Mouse (Mus musculus) intestine, embryonic 15.5 days (tissue): ENCODE results near the gene Tekt4. TPM values are rescaled to one million over a fixed set of nuclear protein-coding genes. Genes with fewer than 3 reads are reported as not detected.

Experiments used
- ATAC-seq: fragments of 200-750 bp; cut with Nextera tagmentation; 2 replicates; pipeline ENCODE4 v1.8.0; 2017; ENCODE audit warnings: moderate TSS enrichment, moderate library complexity
- H3K27ac ChIP-seq: fragments of 300-500 bp; sonication (generic); 2 replicates; pipeline ENCODE4 v1.5.1; 2015; ENCODE audit warnings: mild to moderate bottlenecking, inconsistent platforms
- H3K27me3 ChIP-seq: fragments of 300-500 bp; sonication (generic); replicated peaks from 2 replicates; pipeline ENCODE4 v1.6.1; 2015; ENCODE audit warnings: inconsistent platforms
- H3K36me3 ChIP-seq: fragments of 300-500 bp; sonication (generic); 2 replicates; pipeline ENCODE4 v1.6.1; 2015; ENCODE audit warnings: inconsistent platforms
- H3K4me1 ChIP-seq: fragments of 300-500 bp; sonication (generic); replicated peaks from 2 replicates; pipeline ENCODE4 v1.6.1; 2015; ENCODE audit warnings: inconsistent platforms
- H3K4me2 ChIP-seq: fragments of 300-500 bp; sonication (generic); replicated peaks from 2 replicates; pipeline ENCODE4 v1.6.1; 2015; ENCODE audit warnings: mild to moderate bottlenecking, inconsistent platforms
- H3K4me3 ChIP-seq: fragments of 300-500 bp; sonication (generic); replicated peaks from 2 replicates; pipeline ENCODE4 v1.5.1; 2015; ENCODE audit warnings: inconsistent platforms
- H3K9ac ChIP-seq: fragments of 300-500 bp; sonication (generic); 2 replicates; pipeline ENCODE4 v1.6.1; 2015; ENCODE audit warnings: inconsistent platforms
- H3K9me3 ChIP-seq: fragments of 300-500 bp; sonication (generic); 2 replicates; pipeline ENCODE4 v1.6.1; 2016; ENCODE audit warnings: inconsistent platforms
- WGBS: fragments of 180-500 bp; shearing (Covaris S2); methylation state at CpG from one replicate; pipeline ENCODE4 v1.1.7; 2015; 5-methylcytosine and 5-hydroxymethylcytosine counted together
- polyA plus RNA-seq: library from polyadenylated mRNA; unstranded; fragments of >200 nt; fragmentation: Nextera tagmentation; extraction: Ambion mirVana; gene quantifications from 2 replicates; pipeline ENCODE4 v1.2.1, GENCODE M21; 2015

Gene Tekt4
- polyA plus RNA-seq, 1 experiment from 2014 or later: not detected

- Histone ChIP-seq H3K27ac (no peak overlapping the region), H3K9me3 (no peaks in the 10 kb centered on the region), H3K9ac (no peak overlapping the region), H3K36me3 (no peaks in the 10 kb centered on the region), H3K4me3 (no peak overlapping the region), H3K4me2 (no peak overlapping the region), H3K27me3 (peaks cover 3% of the 10 kb centered on the region; the same call in 1 of the 2 replicates), H3K4me1 (no peaks in the 10 kb centered on the region)
- WGBS: 80% methylated on average over 4 of the region's 4 CpGs
- ATAC-seq: no peak
Measured at GRCm38 (mm10) chr17:25502599-25502998, 48.2 kb downstream of the Tekt4 start.

GRCm38 (mm10) chr17:25507799-25508198, 53.4 kb downstream of the Tekt4 start:
- Histone ChIP-seq H3K27me3 (peaks cover 5% of the 10 kb centered on the region; the same call in 1 of the 2 replicates), H3K27ac (no peak overlapping the region), H3K36me3 (no peaks in the 10 kb centered on the region), H3K9me3 (no peaks in the 10 kb centered on the region), H3K4me1 (no peaks in the 10 kb centered on the region), H3K4me3 (no peak overlapping the region), H3K4me2 (no peak overlapping the region), H3K9ac (no peak overlapping the region)
- 11% methylated on average over 3 of the region's 3 CpGs for WGBS
- peak; percentile 73; the same call in 1 of the 2 replicates for ATAC-seq

DNA sequence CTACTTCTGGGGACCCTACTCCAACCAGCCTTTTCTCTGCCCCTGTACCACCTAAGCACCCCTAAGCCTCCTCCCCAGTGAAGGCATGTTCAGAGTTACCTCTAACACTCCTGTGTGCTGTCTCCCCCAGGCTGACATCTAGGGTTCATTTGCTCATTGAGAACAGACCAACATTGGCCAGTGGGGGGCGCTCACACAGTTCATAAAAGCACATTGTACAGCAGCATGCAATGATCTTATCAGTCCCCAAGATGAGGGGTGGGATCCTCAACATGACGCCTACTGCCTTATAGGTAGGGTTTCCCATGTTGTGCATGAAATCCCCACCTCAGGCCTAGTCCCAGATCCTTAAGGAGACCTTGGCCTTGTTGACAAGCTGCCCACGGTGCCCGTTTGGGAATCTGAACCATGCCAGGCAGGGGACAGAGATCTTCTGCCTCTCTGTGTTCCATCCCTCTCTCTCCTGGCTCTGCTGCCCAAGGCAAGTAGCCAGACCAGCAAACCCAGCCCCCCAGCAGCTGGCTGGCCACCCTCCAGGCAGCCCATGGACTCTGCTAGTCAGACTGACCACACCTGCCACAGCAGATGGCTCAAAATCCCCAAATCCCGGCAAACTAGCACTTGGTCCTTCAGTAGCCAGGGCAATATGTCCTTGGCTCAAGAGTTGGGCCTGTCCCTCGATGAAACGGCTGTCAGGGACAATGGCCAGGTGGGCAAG, 54.6 kb downstream of the Tekt4 start:
- Histone ChIP-seq H3K9me3 (no peaks in the 10 kb centered on the region), H3K4me2 (no peak overlapping the region), H3K36me3 (no peaks in the 10 kb centered on the region), H3K4me3 (no peak overlapping the region), H3K27ac (no peak overlapping the region), H3K27me3 (peaks cover 5% of the 10 kb centered on the region; the same call in 1 of the 2 replicates), H3K9ac (no peak overlapping the region), H3K4me1 (no peaks in the 10 kb centered on the region)
- 54% methylated on average over 7 of the region's 7 CpGs for WGBS
- no peak for ATAC-seq

DNA sequence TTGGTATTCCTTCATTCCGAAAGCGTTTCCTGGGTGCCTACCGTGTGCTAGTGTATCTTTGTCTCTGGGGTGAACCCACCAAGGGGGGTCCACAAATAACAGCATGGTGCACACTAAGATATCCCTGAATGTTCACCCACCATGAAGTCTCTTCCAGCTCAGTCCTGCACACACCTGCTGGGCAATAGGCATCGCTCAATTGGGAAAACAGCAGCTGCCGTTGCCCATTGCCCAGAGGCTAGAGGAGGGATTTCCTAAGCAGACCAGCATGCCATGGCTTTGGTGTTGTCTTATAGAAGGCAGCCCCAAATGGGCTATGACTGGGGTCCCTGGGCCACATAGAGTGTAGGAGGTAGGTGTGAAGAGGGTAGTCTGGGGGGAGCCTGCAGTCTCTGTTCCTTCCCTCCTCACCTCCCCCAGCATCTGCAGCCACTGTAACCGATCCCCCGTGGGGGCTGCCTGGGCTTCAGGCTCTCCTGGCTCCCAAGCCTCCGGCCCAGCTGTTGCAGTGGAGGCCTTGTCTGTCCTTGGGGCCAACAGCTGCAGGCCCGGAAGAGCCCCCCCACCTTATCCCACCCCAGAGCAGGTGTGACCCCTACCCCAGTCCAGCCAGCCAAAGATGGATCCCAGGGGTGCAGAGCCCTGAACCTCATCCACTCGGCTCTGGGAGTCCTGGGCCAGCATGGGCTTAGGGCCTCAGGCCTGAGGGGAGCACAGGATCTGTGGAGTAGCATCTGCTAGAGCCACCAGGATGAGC, 55.8 kb downstream of the Tekt4 start:
- Histone ChIP-seq H3K27ac (no peak overlapping the region), H3K9ac (no peak overlapping the region), H3K9me3 (no peaks in the 10 kb centered on the region), H3K27me3 (peaks cover 5% of the 10 kb centered on the region; the same call in 1 of the 2 replicates), H3K4me3 (no peak overlapping the region), H3K36me3 (no peaks in the 10 kb centered on the region), H3K4me1 (no peaks in the 10 kb centered on the region), H3K4me2 (no peak overlapping the region)
- 83% methylated on average over 10 of the region's 10 CpGs for whole genome bisulfite sequencing
- ATAC-seq: no peak

DNA sequence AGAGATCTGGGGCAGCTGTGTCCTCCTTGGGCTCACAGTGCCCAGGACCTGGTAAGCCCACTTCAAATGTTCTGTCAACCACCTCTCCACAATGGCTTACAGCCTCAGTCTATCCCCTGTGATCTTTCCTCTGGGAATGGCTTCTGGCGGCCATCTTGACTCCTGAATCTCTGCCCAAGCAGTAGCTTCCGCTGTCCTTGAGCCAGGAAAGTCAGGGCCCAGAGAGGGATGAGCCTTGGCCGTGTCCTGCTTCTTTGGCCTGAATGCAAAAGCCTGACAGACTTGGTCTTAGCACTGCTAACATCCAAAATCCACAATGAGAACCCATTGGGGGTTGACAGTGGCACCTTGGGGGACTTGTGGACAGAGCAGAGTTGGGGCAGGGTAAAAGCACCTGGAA, 57.5 kb downstream of the Tekt4 start:
- no peak overlapping the region for H3K4me3 ChIP-seq
- no peak overlapping the region for H3K27ac ChIP-seq
- peaks cover 5% of the 10 kb centered on the region; the same call in 1 of the 2 replicates for H3K27me3 ChIP-seq
- WGBS: 79% methylated on average over 3 of the region's 3 CpGs
- H3K4me2 ChIP-seq: no peak overlapping the region
- H3K4me1 ChIP-seq: no peaks in the 10 kb centered on the region
- no peaks in the 10 kb centered on the region for H3K36me3 ChIP-seq
- no peak for ATAC-seq
- no peak overlapping the region for H3K9ac ChIP-seq
- no peaks in the 10 kb centered on the region for H3K9me3 ChIP-seq

GRCm38 (mm10) chr17:25514055-25514454, 59.6 kb downstream of the Tekt4 start:
- H3K4me1 ChIP-seq: no peaks in the 10 kb centered on the region
- H3K27me3 ChIP-seq: peaks cover 3% of the 10 kb centered on the region; the same call in 1 of the 2 replicates
- H3K27ac ChIP-seq: no peak overlapping the region
- no peak overlapping the region for H3K9ac ChIP-seq
- no peak overlapping the region for H3K4me3 ChIP-seq
- no peaks in the 10 kb centered on the region for H3K9me3 ChIP-seq
- no peaks in the 10 kb centered on the region for H3K36me3 ChIP-seq
- ATAC-seq: no peak
- H3K4me2 ChIP-seq: no peak overlapping the region
- WGBS: 92% methylated on average over 2 of the region's 2 CpGs

DNA sequence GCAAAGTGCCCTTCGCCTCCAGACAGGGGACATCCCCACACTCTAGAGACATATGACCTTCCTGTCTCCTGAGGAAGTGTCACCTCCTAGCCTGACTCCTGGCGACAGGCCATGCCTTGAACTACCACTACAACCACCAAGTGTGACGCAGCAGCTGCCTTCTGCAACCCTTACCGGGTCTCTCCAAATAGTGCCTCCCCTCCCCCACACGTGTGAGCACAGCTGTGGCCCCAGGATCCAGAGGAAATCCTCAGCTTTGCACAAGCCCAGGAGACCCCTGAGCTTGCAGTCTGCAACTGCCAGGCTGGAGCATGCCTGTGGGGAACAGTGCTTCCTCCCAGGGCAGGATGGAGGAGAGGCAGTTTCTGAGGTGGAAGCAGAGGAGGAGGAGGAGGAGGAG, 61.9 kb downstream of the Tekt4 start:
- Histone ChIP-seq H3K4me1 (no peaks in the 10 kb centered on the region), H3K27me3 (no peaks in the 10 kb centered on the region), H3K27ac (no peak overlapping the region), H3K9me3 (no peaks in the 10 kb centered on the region), H3K4me3 (no peak overlapping the region), H3K36me3 (no peaks in the 10 kb centered on the region), H3K9ac (no peak overlapping the region), H3K4me2 (no peak overlapping the region)
- no peak for ATAC-seq
- 27% methylated on average over 5 of the region's 5 CpGs for WGBS

DNA sequence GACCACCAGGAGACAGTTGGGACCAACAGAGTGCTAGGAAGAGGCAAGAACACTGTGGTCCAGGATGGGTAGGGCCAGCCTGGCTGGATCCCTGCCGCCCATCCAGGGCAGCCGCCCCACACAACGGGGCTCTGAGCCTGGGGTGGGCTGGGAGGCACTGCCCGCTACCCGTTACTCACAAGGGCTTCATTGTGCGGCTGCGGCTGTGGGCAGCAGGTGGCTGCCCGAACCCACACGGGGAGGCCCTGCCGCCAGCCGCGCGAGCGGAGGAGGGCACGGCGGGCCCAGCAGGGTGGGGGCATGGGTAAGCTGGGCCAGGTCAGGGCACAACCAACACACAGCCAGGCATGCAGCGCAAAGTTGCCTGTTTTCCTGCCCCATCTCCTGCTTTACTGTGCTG, 63.7 kb downstream of the Tekt4 start:
- Histone ChIP-seq H3K4me2 (no peak overlapping the region), H3K27ac (no peak overlapping the region), H3K36me3 (no peaks in the 10 kb centered on the region), H3K4me1 (no peaks in the 10 kb centered on the region), H3K9ac (no peak overlapping the region), H3K9me3 (no peaks in the 10 kb centered on the region), H3K27me3 (no peaks in the 10 kb centered on the region), H3K4me3 (no peak overlapping the region)
- 86% methylated on average over 17 of the region's 17 CpGs for WGBS
- ATAC-seq: no peak

DNA sequence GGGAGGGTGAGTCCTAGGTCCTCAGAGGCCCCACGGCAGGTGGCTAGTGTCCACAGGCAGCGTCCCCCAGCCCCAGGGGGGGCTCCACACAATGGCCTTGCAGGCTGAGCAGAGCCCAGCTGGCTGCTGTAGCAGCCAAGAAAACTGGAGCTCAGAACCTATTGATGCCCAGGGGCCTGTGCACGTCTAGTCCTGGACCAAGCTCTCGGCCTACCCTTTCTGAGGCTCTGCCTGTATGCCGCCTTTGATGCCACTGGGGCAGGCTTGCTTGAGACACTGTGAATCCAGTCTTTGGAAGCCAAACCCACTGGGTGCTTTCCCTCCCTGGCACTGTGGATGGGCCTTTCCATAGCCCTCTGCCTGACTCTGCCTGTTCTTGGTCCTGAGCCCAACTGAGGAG, 65.1 kb downstream of the Tekt4 start:
- H3K9ac ChIP-seq: no peak overlapping the region
- no peak for ATAC-seq
- no peak overlapping the region for H3K4me3 ChIP-seq
- no peak overlapping the region for H3K27ac ChIP-seq
- no peaks in the 10 kb centered on the region for H3K27me3 ChIP-seq
- no peaks in the 10 kb centered on the region for H3K36me3 ChIP-seq
- no peaks in the 10 kb centered on the region for H3K4me1 ChIP-seq
- no peaks in the 10 kb centered on the region for H3K9me3 ChIP-seq
- H3K4me2 ChIP-seq: no peak overlapping the region
- WGBS: 80% methylated on average over 5 of the region's 5 CpGs

GRCm38 (mm10) chr17:25520492-25520891, 66.1 kb downstream of the Tekt4 start:
- Histone ChIP-seq H3K27me3 (no peaks in the 10 kb centered on the region), H3K4me2 (no peak overlapping the region), H3K9me3 (no peaks in the 10 kb centered on the region), H3K27ac (no peak overlapping the region), H3K4me1 (no peaks in the 10 kb centered on the region), H3K36me3 (no peaks in the 10 kb centered on the region), H3K4me3 (no peak overlapping the region), H3K9ac (no peak overlapping the region)
- no peak for ATAC-seq
- 31% methylated on average over 9 of the region's 9 CpGs for WGBS

- Histone ChIP-seq H3K4me2 (no peak overlapping the region), H3K27ac (no peak overlapping the region), H3K27me3 (no peaks in the 10 kb centered on the region), H3K4me3 (no peak overlapping the region), H3K9ac (no peak overlapping the region), H3K9me3 (no peaks in the 10 kb centered on the region), H3K36me3 (no peaks in the 10 kb centered on the region), H3K4me1 (no peaks in the 10 kb centered on the region)
- WGBS: 83% methylated on average over 12 of the region's 12 CpGs
- no peak for ATAC-seq
Measured at GRCm38 (mm10) chr17:25522080-25522479, 67.7 kb downstream of the Tekt4 start.
